Mouse (Mus musculus) forebrain, embryonic 15.5 days (tissue): ENCODE measurements at regions not wholly inside any gene's neighbourhood (a gene's known extent, or its start where the extent isn't known, plus 50 kb on each side); places are given as distances from the start of the nearest gene placed in this dataset.

ENCODE experiments used
- ATAC-seq: fragments of 200-750 bp; cut with Nextera tagmentation; replicated peaks from 2 replicates; pipeline ENCODE4 v1.8.0; 2017; ENCODE audit warnings: mild to moderate bottlenecking, moderate TSS enrichment, moderate library complexity
- H3K27ac ChIP-seq: fragments of 300-500 bp; sonication (generic); replicated peaks from 2 replicates; pipeline ENCODE4 v1.5.1; 2015; ENCODE audit warnings: mild to moderate bottlenecking, inconsistent platforms
- H3K27me3 ChIP-seq: fragments of 300-500 bp; sonication (generic); 2 replicates; pipeline ENCODE4 v1.6.1; 2015; ENCODE audit warnings: inconsistent platforms
- H3K36me3 ChIP-seq: fragments of 300-500 bp; sonication (generic); 2 replicates; pipeline ENCODE4 v1.6.1; 2015; ENCODE audit warnings: mild to moderate bottlenecking, inconsistent platforms
- H3K4me1 ChIP-seq: fragments of 300-500 bp; sonication (generic); 2 replicates; pipeline ENCODE4 v1.6.1; 2015; ENCODE audit warnings: inconsistent platforms
- H3K4me2 ChIP-seq: fragments of 300-500 bp; sonication (generic); replicated peaks from 2 replicates; pipeline ENCODE4 v1.6.1; 2015; ENCODE audit warnings: mild to moderate bottlenecking, inconsistent platforms
- H3K4me3 ChIP-seq: fragments of 300-500 bp; sonication (generic); 2 replicates; pipeline ENCODE4 v1.5.1; 2015; ENCODE audit warnings: mild to moderate bottlenecking, inconsistent platforms
- H3K9ac ChIP-seq: fragments of 300-500 bp; sonication (generic); replicated peaks from 2 replicates; pipeline ENCODE4 v1.6.1; 2015; ENCODE audit warnings: mild to moderate bottlenecking, inconsistent platforms
- H3K9me3 ChIP-seq: fragments of 300-500 bp; sonication (generic); 2 replicates; pipeline ENCODE4 v1.6.1; 2016; ENCODE audit warnings: inconsistent platforms
- WGBS: fragments of 180-500 bp; shearing (Covaris S2); methylation state at CpG from one replicate; pipeline ENCODE4 v1.1.7; 2015; ENCODE audit warnings: mixed read lengths; 5-methylcytosine and 5-hydroxymethylcytosine counted together

DNA sequence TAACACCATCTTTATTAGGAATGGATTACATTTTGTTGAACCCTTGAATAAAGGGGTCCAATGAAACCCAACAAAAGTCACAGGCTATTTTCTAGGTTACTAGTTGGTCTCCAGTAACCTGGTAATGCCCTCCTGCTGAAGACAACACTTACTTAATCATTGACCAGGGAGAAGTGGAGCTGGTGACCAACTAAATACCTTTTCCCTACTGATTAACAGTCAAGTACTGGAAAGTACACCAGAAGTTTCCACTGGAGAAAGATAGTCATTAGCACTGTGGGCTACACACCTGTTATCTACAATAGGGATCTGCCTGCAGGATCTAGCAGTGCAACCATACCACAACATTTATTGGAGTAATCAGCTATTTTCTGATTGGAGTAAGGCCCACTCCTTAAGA, 718.7 kb downstream of the Trhde start:
- no peaks in the 10 kb centered on the region for H3K27me3 ChIP-seq
- H3K36me3 ChIP-seq: no peaks in the 10 kb centered on the region
- no peak overlapping the region for H3K4me3 ChIP-seq
- no peak for ATAC-seq
- no peak overlapping the region for H3K9ac ChIP-seq
- no peak overlapping the region for H3K4me2 ChIP-seq
- no peak overlapping the region for H3K27ac ChIP-seq
- no peaks in the 10 kb centered on the region for H3K9me3 ChIP-seq
- no peaks in the 10 kb centered on the region for H3K4me1 ChIP-seq

GRCm38 (mm10) chr10:114041991-114042390, 760.1 kb downstream of the Trhde start:
- Histone ChIP-seq H3K9ac (no peak overlapping the region), H3K27ac (no peak overlapping the region), H3K36me3 (no peaks in the 10 kb centered on the region), H3K4me3 (no peak overlapping the region), H3K9me3 (no peaks in the 10 kb centered on the region), H3K4me2 (no peak overlapping the region), H3K4me1 (no peaks in the 10 kb centered on the region), H3K27me3 (no peaks in the 10 kb centered on the region)
- ATAC-seq: peak; percentile 64; the same call in 1 of the 2 replicates

- H3K9ac ChIP-seq: no peak overlapping the region
- ATAC-seq: no peak
- no peaks in the 10 kb centered on the region for H3K36me3 ChIP-seq
- H3K27me3 ChIP-seq: no peaks in the 10 kb centered on the region
- no peak overlapping the region for H3K4me3 ChIP-seq
- no peak overlapping the region for H3K4me2 ChIP-seq
- no peak overlapping the region for H3K27ac ChIP-seq
- no peaks in the 10 kb centered on the region for H3K9me3 ChIP-seq
- no peaks in the 10 kb centered on the region for H3K4me1 ChIP-seq
Measured at GRCm38 (mm10) chr10:114013427-114013826, 788.7 kb downstream of the Trhde start.

GRCm38 (mm10) chr10:113985376-113985775, 816.7 kb downstream of the Trhde start:
- no peak for ATAC-seq

DNA sequence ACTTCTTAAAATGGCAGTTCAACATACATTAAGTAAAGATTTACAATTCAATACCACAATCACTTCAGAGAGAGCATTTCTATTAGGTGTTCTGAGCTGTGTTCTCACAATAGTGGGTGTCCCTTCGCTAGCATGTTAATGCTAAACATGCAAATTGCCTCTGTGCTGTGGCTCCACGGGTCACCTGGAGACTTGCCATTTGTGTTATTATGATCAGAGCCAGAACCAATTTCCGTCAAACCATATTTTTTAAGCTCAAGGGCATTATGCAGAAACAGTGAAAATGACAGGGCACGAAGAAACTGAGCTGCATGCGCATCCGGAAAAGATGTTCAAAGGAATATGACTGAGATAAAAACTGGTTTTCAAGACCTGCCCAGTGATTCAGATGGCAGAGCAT, 829.3 kb downstream of the Trhde start:
- Histone ChIP-seq H3K27me3 (no peaks in the 10 kb centered on the region), H3K4me3 (no peak overlapping the region), H3K36me3 (no peaks in the 10 kb centered on the region), H3K27ac (no peak overlapping the region), H3K4me2 (no peak overlapping the region), H3K9me3 (no peaks in the 10 kb centered on the region), H3K9ac (no peak overlapping the region), H3K4me1 (no peaks in the 10 kb centered on the region)
- 82% methylated on average over 6 of the region's 6 CpGs for WGBS
- ATAC-seq: no peak

More at GRCm38 (mm10) chr10:113985376-113985775, 816.7 kb downstream of the Trhde start:
- Histone ChIP-seq H3K27me3 (no peaks in the 10 kb centered on the region), H3K4me3 (no peak overlapping the region), H3K9me3 (no peaks in the 10 kb centered on the region), H3K4me1 (no peaks in the 10 kb centered on the region), H3K9ac (no peak overlapping the region), H3K36me3 (no peaks in the 10 kb centered on the region), H3K4me2 (no peak overlapping the region), H3K27ac (no peak overlapping the region)

DNA sequence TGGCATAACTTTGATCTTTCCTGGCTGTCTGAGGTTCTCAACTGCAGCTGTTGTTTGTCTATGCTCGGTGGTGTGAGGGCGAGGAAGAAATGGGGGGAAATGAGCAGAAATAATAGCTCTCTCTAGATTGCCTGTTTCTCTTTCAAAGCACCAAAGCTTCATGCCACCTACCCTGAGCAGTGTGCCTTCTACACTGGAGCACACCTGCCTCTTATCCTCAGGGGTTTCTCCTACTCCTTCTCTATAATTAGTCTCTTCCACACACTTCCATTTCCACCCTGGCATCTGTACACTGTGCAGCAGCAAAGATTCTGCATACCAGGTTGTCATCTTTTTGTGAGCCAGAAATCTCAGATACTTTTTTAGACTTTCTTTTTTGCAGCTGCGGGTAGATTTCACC, 855.3 kb downstream of the Trhde start:
- H3K4me2 ChIP-seq: no peak overlapping the region
- ATAC-seq: no peak
- H3K9me3 ChIP-seq: no peaks in the 10 kb centered on the region
- no peaks in the 10 kb centered on the region for H3K27me3 ChIP-seq
- no peak overlapping the region for H3K9ac ChIP-seq
- 49% methylated on average over 3 of the region's 3 CpGs for WGBS
- H3K27ac ChIP-seq: no peak overlapping the region
- no peaks in the 10 kb centered on the region for H3K4me1 ChIP-seq
- no peak overlapping the region for H3K4me3 ChIP-seq
- H3K36me3 ChIP-seq: no peaks in the 10 kb centered on the region

DNA sequence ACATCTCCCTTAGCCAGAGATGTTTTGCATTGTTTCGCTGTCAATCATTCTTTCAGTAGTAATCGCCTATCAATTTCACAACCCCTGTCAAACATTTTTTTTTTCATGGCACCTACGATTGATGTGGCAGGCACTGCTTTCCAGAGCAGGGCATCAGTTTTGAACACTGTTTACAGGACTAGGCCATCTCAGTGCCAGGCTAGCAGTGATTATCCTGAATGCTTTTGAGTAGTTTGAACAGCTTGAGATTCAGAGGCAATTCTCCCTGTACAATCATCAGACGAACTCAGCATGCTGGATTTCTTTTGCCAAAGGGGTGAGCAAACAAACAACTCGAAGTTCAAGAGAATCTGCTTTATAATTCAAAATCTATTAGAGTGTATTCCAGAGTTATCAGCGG, 862.6 kb downstream of the Trhde start:
- no peaks in the 10 kb centered on the region for H3K27me3 ChIP-seq
- no peak overlapping the region for H3K9ac ChIP-seq
- ATAC-seq: no peak
- H3K4me2 ChIP-seq: no peak overlapping the region
- no peak overlapping the region for H3K4me3 ChIP-seq
- H3K36me3 ChIP-seq: no peaks in the 10 kb centered on the region
- H3K27ac ChIP-seq: no peak overlapping the region
- WGBS: 42% methylated on average over 6 of the region's 6 CpGs
- H3K4me1 ChIP-seq: peaks cover 7% of the 10 kb centered on the region; the same call in 1 of the 2 replicates
- no peaks in the 10 kb centered on the region for H3K9me3 ChIP-seq

DNA sequence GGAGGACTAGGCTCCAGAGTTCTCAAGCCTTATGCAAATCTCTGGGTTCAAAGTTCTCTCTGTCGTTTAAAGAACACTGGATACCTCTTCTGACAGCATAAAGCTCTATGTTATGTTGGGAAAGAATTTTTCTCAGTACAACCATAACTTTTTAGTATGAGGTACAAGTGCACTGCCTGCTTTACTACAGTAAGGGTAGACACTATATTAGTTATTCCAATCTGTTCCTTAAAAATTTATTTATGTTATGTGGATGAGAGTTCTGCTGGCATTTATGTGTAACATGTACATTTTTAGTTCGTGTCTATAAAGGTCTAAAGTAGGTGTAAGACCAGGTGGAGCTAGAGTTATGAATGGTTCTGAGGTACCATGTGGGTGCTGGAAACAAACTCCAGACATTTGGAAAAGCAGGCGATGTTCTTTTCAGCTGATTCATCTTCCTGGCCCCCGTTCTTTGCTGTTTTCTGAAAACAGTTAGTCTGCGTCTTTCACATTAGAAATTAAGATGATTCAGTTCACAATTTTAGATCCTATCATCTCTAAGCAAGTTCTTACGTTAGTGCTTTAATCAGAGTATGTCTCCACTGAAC, 871.8 kb downstream of the Trhde start:
- H3K27me3 ChIP-seq: no peaks in the 10 kb centered on the region
- no peaks in the 10 kb centered on the region for H3K9me3 ChIP-seq
- 67% methylated on average over 6 of the region's 6 CpGs for WGBS
- H3K9ac ChIP-seq: no peak overlapping the region
- no peaks in the 10 kb centered on the region for H3K36me3 ChIP-seq
- no peaks in the 10 kb centered on the region for H3K4me1 ChIP-seq
- no peak for ATAC-seq
- H3K4me3 ChIP-seq: no peak overlapping the region
- H3K27ac ChIP-seq: no peak overlapping the region
- no peak overlapping the region for H3K4me2 ChIP-seq

DNA sequence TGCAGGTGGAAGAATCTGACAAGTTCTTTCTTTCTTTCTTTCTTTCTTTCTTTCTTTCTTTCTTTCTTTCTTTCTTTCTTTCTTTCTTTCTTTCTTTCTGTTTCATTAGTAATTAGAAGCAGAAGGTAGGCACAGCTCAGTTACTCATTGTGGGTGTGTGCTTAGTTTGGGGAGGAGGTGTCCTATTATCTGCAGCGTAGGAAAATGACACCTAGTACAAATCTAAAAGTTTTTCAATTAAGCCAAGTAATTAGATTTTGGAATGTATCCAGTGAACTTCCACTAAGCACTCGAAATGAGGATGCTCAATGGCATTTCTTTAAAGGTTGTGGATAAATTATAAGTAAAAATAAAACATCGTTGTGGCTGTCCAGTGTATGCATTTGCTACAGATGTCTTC, 885.4 kb downstream of the Trhde start:
- no peak overlapping the region for H3K4me3 ChIP-seq
- H3K9ac ChIP-seq: no peak overlapping the region
- H3K36me3 ChIP-seq: no peaks in the 10 kb centered on the region
- no peaks in the 10 kb centered on the region for H3K4me1 ChIP-seq
- WGBS: 26% methylated on average over 3 of the region's 3 CpGs
- H3K27ac ChIP-seq: no peak overlapping the region
- H3K27me3 ChIP-seq: no peaks in the 10 kb centered on the region
- H3K4me2 ChIP-seq: no peak overlapping the region
- no peaks in the 10 kb centered on the region for H3K9me3 ChIP-seq
- ATAC-seq: no peak

DNA sequence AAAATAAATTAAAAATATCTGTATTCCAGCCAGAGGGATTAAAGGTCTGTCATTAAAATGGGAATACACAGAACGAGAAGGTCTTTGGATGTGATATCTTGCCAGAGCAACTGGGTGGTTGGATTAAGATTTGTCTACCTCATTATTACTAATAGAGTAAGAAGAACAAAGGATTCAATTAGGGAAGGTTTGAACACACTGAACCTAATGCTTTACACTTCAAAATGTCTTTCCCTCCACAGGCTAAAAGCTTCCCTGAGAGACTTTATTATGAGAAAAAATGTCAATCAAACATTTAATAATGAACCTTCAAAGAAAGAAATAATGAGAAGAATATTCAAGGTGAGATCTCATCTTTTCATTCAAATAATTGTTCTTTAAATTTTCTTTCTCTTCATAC, 899.4 kb downstream of the Trhde start:
- H3K9me3 ChIP-seq: no peaks in the 10 kb centered on the region
- H3K4me2 ChIP-seq: no peak overlapping the region
- WGBS: 58% methylated on average over 1 of the region's 1 CpGs
- no peaks in the 10 kb centered on the region for H3K36me3 ChIP-seq
- no peak for ATAC-seq
- H3K4me1 ChIP-seq: no peaks in the 10 kb centered on the region
- H3K9ac ChIP-seq: no peak overlapping the region
- no peak overlapping the region for H3K27ac ChIP-seq
- H3K27me3 ChIP-seq: no peaks in the 10 kb centered on the region
- H3K4me3 ChIP-seq: no peak overlapping the region

DNA sequence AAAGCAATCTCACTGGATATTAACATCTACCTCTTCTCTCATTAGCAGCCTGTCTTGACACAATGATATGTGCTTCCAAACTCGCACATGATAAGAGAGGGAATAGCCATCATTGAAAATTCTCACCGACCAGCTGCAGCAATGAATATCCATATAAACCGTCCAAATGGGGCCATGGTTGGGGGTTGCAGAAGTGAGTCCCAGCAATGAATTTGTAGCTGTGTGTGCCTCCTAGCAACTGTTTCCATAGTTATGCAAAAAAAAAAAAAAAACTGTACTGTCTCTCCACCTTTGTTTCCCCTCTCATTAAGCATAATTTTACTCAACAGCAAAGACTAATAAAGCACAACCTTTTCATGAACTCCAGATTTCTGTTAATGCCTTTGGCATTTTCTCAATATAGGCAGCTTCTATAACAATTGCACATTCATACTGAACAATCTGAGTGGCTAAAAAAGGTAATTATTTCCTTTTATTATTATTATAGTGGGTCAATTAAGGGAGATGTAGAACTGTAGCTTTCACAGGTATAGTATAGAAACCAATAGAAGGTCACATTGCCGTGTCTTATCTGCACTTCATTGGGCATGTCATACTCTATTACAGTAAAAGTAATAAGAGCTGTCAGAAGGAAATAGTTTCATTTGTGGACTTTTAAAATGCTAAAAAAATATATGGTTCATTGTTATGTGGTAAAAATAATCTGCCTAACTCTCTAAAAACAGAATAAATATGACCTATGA, 927.5 kb downstream of the Trhde start:
- Histone ChIP-seq H3K4me1 (no peaks in the 10 kb centered on the region), H3K4me2 (no peak overlapping the region), H3K36me3 (no peaks in the 10 kb centered on the region), H3K9me3 (no peaks in the 10 kb centered on the region), H3K9ac (no peak overlapping the region), H3K27ac (no peak overlapping the region), H3K27me3 (no peaks in the 10 kb centered on the region), H3K4me3 (no peak overlapping the region)
- peak; percentile 81 for ATAC-seq
- WGBS: 31% methylated on average over 4 of the region's 4 CpGs

- Histone ChIP-seq H3K4me2 (no peak overlapping the region), H3K4me3 (no peak overlapping the region), H3K27ac (no peak overlapping the region), H3K4me1 (no peaks in the 10 kb centered on the region), H3K36me3 (no peaks in the 10 kb centered on the region), H3K27me3 (no peaks in the 10 kb centered on the region), H3K9me3 (no peaks in the 10 kb centered on the region), H3K9ac (no peak overlapping the region)
- ATAC-seq: no peak
- WGBS: 86% methylated on average over 1 of the region's 1 CpGs
Measured at GRCm38 (mm10) chr10:113824596-113824995, 895.8 kb upstream of the Atxn7l3b start.
